Mouse (Mus musculus): ENCODE results near the gene Tenm4. TPM values are rescaled to one million over a fixed set of nuclear protein-coding genes. Genes with fewer than 3 reads are reported as not detected.

The Tenm4 gene
- total and polyA plus RNA-seq, 3 experiments = 0.03 to 0.26 (median 0.04) TPM

GRCm38 (mm10) chr7:96915452-96916105 lies 744.5 kb downstream of the Tenm4 start:
- in situ Hi-C loops (cut with MboI; ENCODE audit: low pct_ligation_motif_present, low pct_unique_long_range_greater_than_20kb, low sequenced_read_pairs) (no loop called here), dilution Hi-C loops (cut with MboI; ENCODE audit: extremely low pct_ligation_motif_present, extremely low pct_unique_long_range_greater_than_20kb, low sequenced_read_pairs) (no loop called here)
- H3K4me3 ChIP-seq (replicated peaks in 1 of 3; ENCODE audit: low read depth in 2 of 3, low read length in 2 of 3, poor library complexity in 1 of 3) = no peak overlapping the region

GRCm38 (mm10) chr7:96920447-96921095 lies 749.5 kb downstream of the Tenm4 start:
- Histone ChIP-seq H3K9me3 (replicated peaks; ENCODE audit: low read length) (no peaks in the 10 kb centered on the region), H3K4me1 (ENCODE audit: control insufficient read depth in 1 of 2, insufficient read depth in 2 of 2) (no peaks in the 10 kb centered on the region), H3K4me2 (ENCODE audit: insufficient read depth, low read depth, poor library complexity, severe bottlenecking) (no peak overlapping the region), H3K4me3 (replicated peaks in 1 of 3; ENCODE audit: low read depth in 2 of 3, low read length in 2 of 3, poor library complexity in 1 of 3) (no peak overlapping the region), H3K27ac (ENCODE audit: insufficient read depth, low read depth) (no peak overlapping the region), H3K36me3 (replicated peaks in 1 of 2; ENCODE audit: control insufficient read depth in 1 of 2, insufficient read depth in 1 of 2, low read length in 1 of 2) (no peaks in the 10 kb centered on the region), H3K9ac (ENCODE audit: insufficient read depth, low read depth) (no peak overlapping the region), H3K79me2 (replicated peaks; ENCODE audit: control insufficient read depth, extremely low read depth, insufficient read depth, poor library complexity, severe bottlenecking) (no peaks in the 10 kb centered on the region), H3K27me3 (replicated peaks) (no peaks in the 10 kb centered on the region)
- dilution Hi-C loops (cut with MboI; ENCODE audit: extremely low pct_ligation_motif_present, extremely low pct_unique_long_range_greater_than_20kb, low sequenced_read_pairs) = no loop called here
- DNase-seq (ENCODE audit: extremely low read depth) = peak; percentile 31
- TF ChIP-seq CHD2 (IDR thresholded peaks at IDR 0.05; ENCODE audit: low read length) (peak; percentile 88), ZC3H11A (IDR thresholded peaks at IDR 0.05; ENCODE audit: low read depth, low read length) (no peak), ELF1 (IDR thresholded peaks at IDR 0.05; ENCODE audit: low read depth, low read length) (no peak), MEF2A (IDR thresholded peaks at IDR 0.05; ENCODE audit: borderline replicate concordance, low read depth, low read length) (no peak), IRF4 (IDR thresholded peaks at IDR 0.05; ENCODE audit: low read depth, low read length) (peak; percentile 43; the same call in 1 of the 2 replicates), MAFK (IDR thresholded peaks at IDR 0.05; ENCODE audit: insufficient replicate concordance, low read length) (no peak), USF2 (conservative IDR thresholded peaks at IDR 0.05; ENCODE audit: low read depth, low read length) (no peak), TCF12 (IDR thresholded peaks at IDR 0.05; ENCODE audit: low read depth, low read length) (no peak), MAZ (IDR thresholded peaks at IDR 0.05; ENCODE audit: low read depth, low read length) (no peak), TBP (conservative IDR thresholded peaks at IDR 0.05; ENCODE audit: low read depth, low read length) (no peak), RCOR1 (conservative IDR thresholded peaks at IDR 0.05; ENCODE audit: low read depth, low read length) (no peak), KAT2A (IDR thresholded peaks at IDR 0.05; ENCODE audit: insufficient replicate concordance, low read length) (no peak), JUND (conservative IDR thresholded peaks at IDR 0.05; ENCODE audit: low read depth, low read length) (peak; percentile 61; the same call in 1 of the 2 replicates), MYC (IDR thresholded peaks at IDR 0.05; ENCODE audit: low read depth, low read length) (no peak), PAX5 (IDR thresholded peaks at IDR 0.05; ENCODE audit: low read length) (no peak), UBTF (IDR thresholded peaks at IDR 0.05; ENCODE audit: low read depth, low read length) (no peak), POLR2A (IDR thresholded peaks at IDR 0.05; ENCODE audit: low read depth, low read length) (no peak), JUN (IDR thresholded peaks at IDR 0.05; ENCODE audit: insufficient read depth, low read depth, low read length) (0 out of 2 replicates have a peak, but pooled peaks have one; percentile 8), HCFC1 (IDR thresholded peaks at IDR 0.05; ENCODE audit: low read depth, low read length) (no peak), RAD21 (IDR thresholded peaks at IDR 0.05; ENCODE audit: low read depth, low read length) (no peak), EP300 (IDR thresholded peaks at IDR 0.05; ENCODE audit: low read length) (no peak), ZMIZ1 (IDR thresholded peaks at IDR 0.05; ENCODE audit: low read depth, low read length) (no peak), MXI1 (IDR thresholded peaks at IDR 0.05; ENCODE audit: low read depth, low read length) (no peak), CHD1 (IDR thresholded peaks at IDR 0.05; ENCODE audit: low read depth, low read length) (no peak)
- in situ Hi-C loops (cut with MboI; ENCODE audit: low pct_ligation_motif_present, low pct_unique_long_range_greater_than_20kb, low sequenced_read_pairs) = no loop called here

More at GRCm38 (mm10) chr7:96915452-96916105, 744.5 kb downstream of the Tenm4 start:
- Histone ChIP-seq H3K4me1 (ENCODE audit: control insufficient read depth in 1 of 2, insufficient read depth in 2 of 2) (peaks cover 0 to 5% of the 10 kb centered on the region in 2 experiments; a peak in 1 of 4 replicates), H3K36me3 (replicated peaks in 1 of 2; ENCODE audit: control insufficient read depth in 1 of 2, insufficient read depth in 1 of 2, low read length in 1 of 2) (no peaks in the 10 kb centered on the region), H3K27ac (ENCODE audit: insufficient read depth, low read depth) (no peak overlapping the region), H3K27me3 (replicated peaks) (no peaks in the 10 kb centered on the region), H3K79me2 (replicated peaks; ENCODE audit: control insufficient read depth, extremely low read depth, insufficient read depth, poor library complexity, severe bottlenecking) (no peaks in the 10 kb centered on the region), H3K9me3 (replicated peaks; ENCODE audit: low read length) (no peaks in the 10 kb centered on the region), H3K9ac (ENCODE audit: insufficient read depth, low read depth) (no peak overlapping the region), H3K4me2 (ENCODE audit: insufficient read depth, low read depth, poor library complexity, severe bottlenecking) (no peak overlapping the region)
- TF ChIP-seq SMC3 (IDR thresholded peaks at IDR 0.05; ENCODE audit: low read depth, low read length) (peak; percentile 87), ZC3H11A (IDR thresholded peaks at IDR 0.05; ENCODE audit: low read depth, low read length) (peak; percentile 61), EP300 (IDR thresholded peaks at IDR 0.05; ENCODE audit: low read length) (no peak), RAD21 (IDR thresholded peaks at IDR 0.05; ENCODE audit: low read depth, low read length) (peak; percentile 99), UBTF (IDR thresholded peaks at IDR 0.05; ENCODE audit: low read depth, low read length) (no peak), ETS1 (conservative IDR thresholded peaks at IDR 0.05; ENCODE audit: low read depth, low read length) (no peak), GABPA (IDR thresholded peaks at IDR 0.05; ENCODE audit: insufficient replicate concordance, low read depth, low read length) (no peak), IRF4 (IDR thresholded peaks at IDR 0.05; ENCODE audit: low read depth, low read length) (no peak), ELF1 (IDR thresholded peaks at IDR 0.05; ENCODE audit: low read depth, low read length) (peak; percentile 51; the same call in 1 of the 2 replicates), USF1 (IDR thresholded peaks at IDR 0.05; ENCODE audit: low read depth, low read length) (no peak), CTCF (conservative IDR thresholded peaks at IDR 0.05 in 1 of 2, IDR thresholded peaks at IDR 0.05 in 1 of 2; ENCODE audit: low read depth in 2 of 2, low read length in 2 of 2) (peak; percentile 91 to 93)
- DNase-seq (ENCODE audit: extremely low read depth) = peak; percentile 76

Data from CH12.LX (cell line).